Mouse (Mus musculus) liver, embryonic 16.5 days (tissue): Measurements from ENCODE around the gene Cptp. TPM values are rescaled to one million over a fixed set of nuclear protein-coding genes. Genes with fewer than 3 reads are reported as not detected.
A peak's percentile ranks its signal among the peaks of the same experiment; 100 is the strongest.

ENCODE experiments used
- ATAC-seq: fragments of 200-750 bp; cut with Nextera tagmentation; 2 replicates; pipeline ENCODE4 v1.8.0; 2017; ENCODE audit warnings: low read depth, mild to moderate bottlenecking, moderate number of reproducible peaks, moderate library complexity
- H3K27ac ChIP-seq: fragments of 300-500 bp; sonication (generic); 2 replicates; pipeline ENCODE4 v1.5.1; 2014; ENCODE audit warnings: mild to moderate bottlenecking, low read length
- H3K27me3 ChIP-seq: fragments of 300-500 bp; sonication (generic); 2 replicates; pipeline ENCODE4 v1.6.1; 2014; ENCODE audit warnings: low read depth, low read length, mixed read lengths; ENCODE audit not compliant: control insufficient read depth, insufficient read depth
- H3K36me3 ChIP-seq: fragments of 300-500 bp; sonication (generic); 2 replicates; pipeline ENCODE4 v1.6.1; 2014; ENCODE audit warnings: mild to moderate bottlenecking; ENCODE audit not compliant: control insufficient read depth, insufficient read depth
- H3K4me1 ChIP-seq: fragments of 300-500 bp; sonication (generic); 2 replicates; pipeline ENCODE4 v1.6.1; 2014; ENCODE audit warnings: low read depth, low read length, mixed read lengths; ENCODE audit not compliant: control insufficient read depth
- H3K4me2 ChIP-seq: fragments of 300-500 bp; sonication (generic); 2 replicates; pipeline ENCODE4 v1.6.1; 2014; ENCODE audit warnings: low read depth, low read length, mixed read lengths
- H3K4me3 ChIP-seq: fragments of 300-500 bp; sonication (generic); 2 replicates; pipeline ENCODE4 v1.5.1; 2014; ENCODE audit warnings: low read depth, mild to moderate bottlenecking, low read length
- H3K9ac ChIP-seq: fragments of 300-500 bp; sonication (generic); 2 replicates; pipeline ENCODE4 v1.6.1; 2014; ENCODE audit warnings: low read depth, low read length
- H3K9me3 ChIP-seq: fragments of 300-500 bp; sonication (generic); replicated peaks from 2 replicates; pipeline ENCODE4 v1.6.1; 2016; ENCODE audit warnings: low read length; ENCODE audit not compliant: control insufficient read depth
- WGBS: fragments of 180-500 bp; shearing (Covaris S2); extraction: QIAGEN DNeasy Blood & Tissue Kit; methylation state at CpG from one replicate; pipeline ENCODE4 v1.1.7; 2014; ENCODE audit not compliant: insufficient replicate concordance; 5-methylcytosine and 5-hydroxymethylcytosine counted together
- polyA plus RNA-seq: library from polyadenylated mRNA; unstranded; fragments of >200 nt; fragmentation: Nextera tagmentation; extraction: Ambion mirVana; gene quantifications from 2 replicates; pipeline ENCODE4 v1.2.1, GENCODE M21; 2015

Gene Cptp
- polyA plus RNA-seq, 1 experiment from 2014 or later: 8.4 TPM

GRCm38 (mm10) chr4:155840076-155841002, 28.9 kb downstream of the Cptp start:
- H3K27ac ChIP-seq: peak overlapping the region; percentile 12; the same call in 1 of the 2 replicates
- H3K4me3 ChIP-seq: peak overlapping the region; percentile 60
- H3K9ac ChIP-seq: peak overlapping the region; percentile 35
- no peaks in the 10 kb centered on the region for H3K9me3 ChIP-seq
- peaks cover 25% of the 10 kb centered on the region for H3K27me3 ChIP-seq
- 25% methylated on average over 8 of the region's 8 CpGs for WGBS
- ATAC-seq: no peak
- peak overlapping the region; percentile 78 for H3K4me2 ChIP-seq
- H3K36me3 ChIP-seq: no peaks in the 10 kb centered on the region
- peaks cover 17% of the 10 kb centered on the region for H3K4me1 ChIP-seq

DNA sequence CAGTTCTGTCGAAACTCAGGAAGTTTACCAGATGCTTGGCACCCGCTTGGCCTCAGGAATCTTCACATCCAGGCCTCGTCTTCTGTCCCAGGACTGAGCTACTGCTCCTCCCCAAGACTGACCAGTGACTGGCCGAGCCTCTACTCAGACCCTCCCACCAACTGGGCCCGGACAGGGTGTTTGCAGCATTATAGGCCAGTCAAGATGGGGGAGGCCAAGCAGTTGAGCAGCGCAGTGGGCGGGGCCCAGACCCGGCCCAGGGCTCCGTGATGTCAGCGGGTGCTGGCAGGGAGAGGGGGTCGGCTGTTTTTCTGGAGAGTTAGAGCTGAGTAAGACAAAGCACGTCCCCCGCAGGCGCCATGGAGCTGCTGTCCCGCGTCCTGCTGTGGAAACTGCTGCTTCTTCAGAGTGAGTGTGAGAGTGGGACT, 29.7 kb downstream of the Cptp start, which contains the start of gene Mxra8:
Mxra8 (plus strand) TSS at position 198 of the 428 bp plus-strand sequence.
- ATAC-seq: peak; percentile 56
- peak within 1 kb of the TSS; percentile 12; the same call in 1 of the 2 replicates for H3K27ac ChIP-seq
- H3K9ac ChIP-seq: peak within 1 kb of the TSS; percentile 35
- H3K4me1 ChIP-seq: peaks cover 17% of the 10 kb centered on the region
- peaks cover 25% of the 10 kb centered on the region for H3K27me3 ChIP-seq
- no peaks in the 10 kb centered on the region for H3K36me3 ChIP-seq
- peak within 1 kb of the TSS; percentile 78 for H3K4me2 ChIP-seq
- no peaks in the 10 kb centered on the region for H3K9me3 ChIP-seq
- WGBS: 24% methylated on average over 16 of the region's 16 CpGs
- peak within 1 kb of the TSS; percentile 60 for H3K4me3 ChIP-seq

DNA sequence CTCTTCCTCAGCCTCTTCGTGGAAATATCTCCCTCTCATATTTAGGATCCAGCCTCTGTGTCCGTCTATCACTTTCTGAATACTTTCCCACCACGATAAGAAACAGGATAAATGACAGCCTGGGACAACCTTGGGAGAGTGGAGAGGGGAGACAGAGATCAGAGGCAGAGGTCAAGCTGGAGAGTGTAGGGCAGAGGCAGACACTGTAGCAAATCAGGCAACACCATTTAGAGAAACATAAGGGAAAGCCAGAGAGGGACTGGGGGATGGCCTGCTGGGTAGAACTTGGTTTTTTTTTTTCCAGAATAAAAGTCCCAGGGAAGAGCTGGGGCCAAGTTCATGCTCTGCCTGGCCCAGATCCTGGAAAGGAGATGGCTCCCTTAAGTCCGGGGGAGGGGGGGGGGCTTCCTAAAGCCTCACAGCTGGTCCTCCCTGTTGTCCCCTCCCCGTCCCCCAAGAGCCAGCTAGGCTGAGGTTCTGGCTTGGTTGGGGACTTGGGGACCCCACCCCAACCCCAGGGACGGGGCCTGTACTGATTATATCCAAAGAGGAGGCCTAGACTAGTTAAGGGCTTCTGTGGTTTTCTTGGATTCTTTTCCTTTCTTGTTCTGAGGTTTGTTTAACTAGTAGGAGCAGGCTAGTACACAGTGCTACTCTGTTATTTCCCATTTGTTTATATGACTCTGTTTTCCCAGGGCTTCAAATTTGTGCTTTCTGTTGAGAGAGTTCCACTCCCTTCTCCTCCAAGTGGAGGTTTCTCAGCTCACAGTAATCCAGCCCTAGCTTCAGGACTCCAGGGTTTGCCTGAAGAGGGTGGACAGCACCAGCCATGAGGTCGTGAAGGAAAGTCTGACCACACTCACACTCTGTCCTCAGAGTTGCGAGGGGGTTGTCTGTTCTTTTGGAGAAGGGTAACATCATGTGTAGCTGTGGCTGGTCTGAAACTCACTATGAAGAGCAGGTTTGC, 30.8 kb downstream of the Cptp start:
- no peak overlapping the region for H3K4me2 ChIP-seq
- WGBS: 40% methylated on average over 8 of the region's 8 CpGs
- H3K9me3 ChIP-seq: no peaks in the 10 kb centered on the region
- H3K9ac ChIP-seq: no peak overlapping the region
- H3K36me3 ChIP-seq: no peaks in the 10 kb centered on the region
- H3K4me1 ChIP-seq: peaks cover 23% of the 10 kb centered on the region
- no peak overlapping the region for H3K4me3 ChIP-seq
- peaks cover 25% of the 10 kb centered on the region for H3K27me3 ChIP-seq
- ATAC-seq: no peak
- H3K27ac ChIP-seq: peak overlapping the region; percentile 41; the same call in 1 of the 2 replicates

- ATAC-seq: no peak
Measured at GRCm38 (mm10) chr4:155837404-155838010, 31.7 kb downstream of the Cptp start.

DNA sequence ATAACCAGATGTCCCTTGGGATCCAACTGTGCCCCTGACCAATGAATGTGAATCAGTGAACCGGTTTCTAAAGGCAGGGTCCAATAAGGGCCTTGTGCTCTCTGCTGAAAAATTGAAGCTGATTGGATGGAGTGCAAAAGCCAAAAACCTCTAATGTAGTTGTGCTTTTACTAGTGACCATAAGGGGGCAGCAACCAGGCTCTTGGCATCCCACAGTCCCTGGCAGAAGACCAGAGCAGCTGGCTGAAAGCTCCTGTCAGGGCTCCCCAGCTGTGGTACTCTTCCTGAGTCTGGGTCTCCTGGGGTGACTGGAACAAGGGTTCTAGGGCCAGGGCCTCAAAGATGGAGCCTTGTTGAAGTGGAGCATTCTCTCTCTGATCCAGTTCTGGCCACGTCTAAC, 35.4 kb downstream of the Cptp start:
- no peak overlapping the region for H3K9ac ChIP-seq
- no peak overlapping the region for H3K4me2 ChIP-seq
- H3K4me3 ChIP-seq: no peak overlapping the region
- H3K4me1 ChIP-seq: peaks cover 24% of the 10 kb centered on the region
- H3K27me3 ChIP-seq: no peaks in the 10 kb centered on the region; the same call in 1 of the 2 replicates
- no peak overlapping the region for H3K27ac ChIP-seq
- H3K36me3 ChIP-seq: no peaks in the 10 kb centered on the region
- 38% methylated on average over 2 of the region's 2 CpGs for WGBS
- ATAC-seq: no peak
- no peaks in the 10 kb centered on the region for H3K9me3 ChIP-seq

More at GRCm38 (mm10) chr4:155837404-155838010, 31.7 kb downstream of the Cptp start:
- peak overlapping the region; percentile 41; the same call in 1 of the 2 replicates for H3K27ac ChIP-seq
- no peaks in the 10 kb centered on the region for H3K9me3 ChIP-seq
- no peak overlapping the region for H3K4me3 ChIP-seq
- no peak overlapping the region for H3K4me2 ChIP-seq
- no peaks in the 10 kb centered on the region for H3K36me3 ChIP-seq
- H3K9ac ChIP-seq: no peak overlapping the region
- peaks cover 29% of the 10 kb centered on the region for H3K4me1 ChIP-seq
- H3K27me3 ChIP-seq: peaks cover 20% of the 10 kb centered on the region
- 33% methylated on average over 11 of the region's 11 CpGs for WGBS

DNA sequence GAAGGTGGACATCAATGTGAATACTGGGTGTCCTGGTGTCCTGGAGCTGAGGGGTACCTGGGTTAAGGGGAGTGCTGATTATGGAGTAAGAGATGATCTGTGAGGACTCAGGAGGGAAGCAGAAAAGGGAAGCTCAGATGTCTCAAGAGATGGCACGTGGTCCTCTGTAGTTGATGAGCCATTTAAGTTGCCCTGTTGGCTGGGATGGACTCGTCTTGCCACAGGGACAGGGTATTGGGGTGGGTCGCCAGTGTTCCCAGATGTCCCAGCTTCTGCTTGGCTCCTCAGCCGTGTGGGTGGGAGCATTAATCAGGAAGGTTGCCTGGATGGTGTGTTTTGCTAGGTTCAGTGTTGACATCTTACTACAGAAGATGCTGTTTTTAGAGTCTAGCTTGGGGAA, 36.0 kb downstream of the Cptp start:
- H3K27ac ChIP-seq: no peak overlapping the region

GRCm38 (mm10) chr4:155832321-155832720, 36.9 kb downstream of the Cptp start:
- Histone ChIP-seq H3K4me3 (peak overlapping the region; percentile 90), H3K27ac (peak overlapping the region; percentile 93)
- WGBS: 51% methylated on average over 10 of the region's 10 CpGs

More for the DNA sequence above, 36.0 kb downstream of the Cptp start:
- H3K9ac ChIP-seq: no peak overlapping the region
- ATAC-seq: no peak
- H3K4me2 ChIP-seq: no peak overlapping the region
- no peak overlapping the region for H3K4me3 ChIP-seq
- H3K27me3 ChIP-seq: no peaks in the 10 kb centered on the region
- WGBS: 64% methylated on average over 4 of the region's 4 CpGs
- H3K9me3 ChIP-seq: no peaks in the 10 kb centered on the region
- no peaks in the 10 kb centered on the region for H3K36me3 ChIP-seq
- H3K4me1 ChIP-seq: peaks cover 24% of the 10 kb centered on the region

GRCm38 (mm10) chr4:155831831-155832230, 37.4 kb downstream of the Cptp start:
- WGBS: under 1% methylated on average over 25 of the region's 25 CpGs
- peak overlapping the region; percentile 93 for H3K27ac ChIP-seq
- peak; percentile 20 for ATAC-seq
- H3K9ac ChIP-seq: peak overlapping the region; percentile 92
- peaks cover 9% of the 10 kb centered on the region for H3K36me3 ChIP-seq
- peak overlapping the region; percentile 87 for H3K4me2 ChIP-seq
- no peaks in the 10 kb centered on the region for H3K27me3 ChIP-seq
- H3K4me3 ChIP-seq: peak overlapping the region; percentile 90
- peaks cover 24% of the 10 kb centered on the region for H3K4me1 ChIP-seq
- no peaks in the 10 kb centered on the region for H3K9me3 ChIP-seq

More at GRCm38 (mm10) chr4:155832321-155832720, 36.9 kb downstream of the Cptp start:
- H3K9me3 ChIP-seq: no peaks in the 10 kb centered on the region
- H3K36me3 ChIP-seq: peaks cover 5% of the 10 kb centered on the region
- ATAC-seq: no peak
- no peaks in the 10 kb centered on the region for H3K27me3 ChIP-seq
- peak overlapping the region; percentile 92 for H3K9ac ChIP-seq
- H3K4me1 ChIP-seq: peaks cover 24% of the 10 kb centered on the region
- H3K4me2 ChIP-seq: peak overlapping the region; percentile 87
